ENCODE assay signal across 8 mouse cellular contexts in genomic region chr4:152153771-152154177, GRCm38 (mm10). TPM values are rescaled to one million over a fixed set of nuclear protein-coding genes. Genes with fewer than 3 reads are reported as not detected.
DNase-seq lines count a peak whose midpoint lies in the region; ATAC-seq lines count a peak whose summit lies in the region.

No protein-coding gene starts in this region.

- peak; percentile 64 for DNase-seq in 3T3-L1 (ENCODE audit: low read depth, low spot score)
- peak; percentile 81 for DNase-seq in adrenal gland, adult 2 months
- peak; percentile 85 for DNase-seq in embryonic facial prominence, embryonic 14.5 days (ENCODE audit: low spot score)
- peak; percentile 88 for DNase-seq in heart, embryonic 10.5 days (ENCODE audit: low spot score)
- peak; percentile 98 for DNase-seq in naive thymus-derived CD4-positive, alpha-beta T cell, adult 2 months (ENCODE audit: low read depth)

- H3K4me2 ChIP-seq in embryonic facial prominence, embryonic 14.5 days (ENCODE audit: low read depth, low read length), result peak overlapping the region; percentile 39
- H3K4me2 ChIP-seq in kidney, embryonic 14.5 days (replicated peaks; ENCODE audit: low read depth, low read length), result peak overlapping the region; percentile 37
- peak overlapping the region; percentile 55 for H3K4me2 ChIP-seq in liver, embryonic 12.5 days
- peak overlapping the region; percentile 47 for H3K4me2 ChIP-seq in stomach, embryonic 16.5 days (ENCODE audit: low read depth, low read length)

- no peak overlapping the region for H3K27ac ChIP-seq in embryonic facial prominence, embryonic 14.5 days (replicated peaks; ENCODE audit: low read depth, low read length)
- no peak overlapping the region for H3K27ac ChIP-seq in heart, embryonic 10.5 days
- no peak overlapping the region for H3K27ac ChIP-seq in kidney, embryonic 14.5 days (ENCODE audit: low read depth, low read length)
- H3K27ac ChIP-seq in liver, embryonic 12.5 days, result no peak overlapping the region
- H3K27ac ChIP-seq in stomach, embryonic 16.5 days (ENCODE audit: low read length), result peak overlapping the region; percentile 51; the same call in 1 of the 2 replicates

- no peak overlapping the region for H3K9ac ChIP-seq in embryonic facial prominence, embryonic 14.5 days (ENCODE audit: low read depth, low read length)
- H3K9ac ChIP-seq in kidney, embryonic 14.5 days (ENCODE audit: low read depth, low read length), result no peak overlapping the region
- H3K9ac ChIP-seq in liver, embryonic 12.5 days, result no peak overlapping the region
- peak overlapping the region; percentile 50; the same call in 1 of the 2 replicates for H3K9ac ChIP-seq in stomach, embryonic 16.5 days (ENCODE audit: low read length)

- peaks cover 3% of the 10 kb centered on the region for H3K4me1 ChIP-seq in embryonic facial prominence, embryonic 14.5 days (ENCODE audit: control insufficient read depth, insufficient read depth, low read length)
- H3K4me1 ChIP-seq in heart, embryonic 10.5 days, result peaks cover 45% of the 10 kb centered on the region
- H3K4me1 ChIP-seq in kidney, embryonic 14.5 days (ENCODE audit: control insufficient read depth, insufficient read depth, low read length), result peaks cover 10% of the 10 kb centered on the region
- H3K4me1 ChIP-seq in liver, embryonic 12.5 days, result peaks cover 53% of the 10 kb centered on the region
- H3K4me1 ChIP-seq in stomach, embryonic 16.5 days (ENCODE audit: control insufficient read depth, insufficient read depth, low read length), result peaks cover 18% of the 10 kb centered on the region

- H3K27me3 ChIP-seq in embryonic facial prominence, embryonic 14.5 days (replicated peaks; ENCODE audit: control insufficient read depth, insufficient read depth, low read length), result peaks cover 83% of the 10 kb centered on the region
- H3K27me3 ChIP-seq in heart, embryonic 10.5 days (ENCODE audit: insufficient read depth, poor library complexity, severe bottlenecking), result peaks cover 95% of the 10 kb centered on the region
- peaks cover 40% of the 10 kb centered on the region for H3K27me3 ChIP-seq in kidney, embryonic 14.5 days (ENCODE audit: control insufficient read depth, insufficient read depth, low read length)
- H3K27me3 ChIP-seq in liver, embryonic 12.5 days (replicated peaks), result peaks cover 89% of the 10 kb centered on the region
- peaks cover 38% of the 10 kb centered on the region for H3K27me3 ChIP-seq in stomach, embryonic 16.5 days (ENCODE audit: control insufficient read depth, insufficient read depth, low read length)

- ATAC-seq in embryonic facial prominence, embryonic 14.5 days (ENCODE audit: low read depth), result peak; percentile 34; the same call in 1 of the 2 replicates
- peak; percentile 16 for ATAC-seq in kidney, embryonic 14.5 days (ENCODE audit: low FRiP score, low TSS enrichment)
- peak; percentile 27; the same call in 1 of the 2 replicates for ATAC-seq in liver, embryonic 12.5 days
- peak; percentile 84 for ATAC-seq in stomach, embryonic 16.5 days (ENCODE audit: insufficient read depth, low FRiP score)

- H3K9me3 ChIP-seq in embryonic facial prominence, embryonic 14.5 days (ENCODE audit: control insufficient read depth, low read length), result no peaks in the 10 kb centered on the region
- H3K9me3 ChIP-seq in heart, embryonic 10.5 days, result no peaks in the 10 kb centered on the region
- no peaks in the 10 kb centered on the region for H3K9me3 ChIP-seq in kidney, embryonic 14.5 days (ENCODE audit: control insufficient read depth, low read length)
- H3K9me3 ChIP-seq in liver, embryonic 12.5 days (replicated peaks), result no peaks in the 10 kb centered on the region
- no peaks in the 10 kb centered on the region for H3K9me3 ChIP-seq in stomach, embryonic 16.5 days (replicated peaks; ENCODE audit: control insufficient read depth, low read length)

- 4% methylated on average over 23 of the region's 23 CpGs for WGBS in embryonic facial prominence, embryonic 14.5 days
- WGBS in heart, embryonic 10.5 days, result 3% methylated on average over 23 of the region's 23 CpGs
- WGBS in kidney, embryonic 14.5 days, result 3% methylated on average over 23 of the region's 23 CpGs
- 2% methylated on average over 23 of the region's 23 CpGs for WGBS in liver, embryonic 12.5 days (ENCODE audit: insufficient replicate concordance)
- WGBS in stomach, embryonic 16.5 days, result under 1% methylated on average over 23 of the region's 23 CpGs

- H3K4me3 ChIP-seq in embryonic facial prominence, embryonic 14.5 days (ENCODE audit: low read depth, low read length), result peak overlapping the region; percentile 10; the same call in 1 of the 2 replicates
- H3K4me3 ChIP-seq in heart, embryonic 10.5 days, result peak overlapping the region; percentile 46
- H3K4me3 ChIP-seq in kidney, embryonic 14.5 days (ENCODE audit: low read length), result peak overlapping the region; percentile 17; the same call in 1 of the 2 replicates
- H3K4me3 ChIP-seq in liver, embryonic 12.5 days, result peak overlapping the region; percentile 27; the same call in 1 of the 2 replicates
- H3K4me3 ChIP-seq in stomach, embryonic 16.5 days (replicated peaks; ENCODE audit: low read length), result peak overlapping the region; percentile 30

- H3K36me3 ChIP-seq in embryonic facial prominence, embryonic 14.5 days (ENCODE audit: control insufficient read depth, insufficient read depth, low read length), result no peaks in the 10 kb centered on the region
- H3K36me3 ChIP-seq in heart, embryonic 10.5 days, result no peaks in the 10 kb centered on the region
- H3K36me3 ChIP-seq in kidney, embryonic 14.5 days (ENCODE audit: control insufficient read depth, insufficient read depth, low read length), result no peaks in the 10 kb centered on the region
- no peaks in the 10 kb centered on the region for H3K36me3 ChIP-seq in liver, embryonic 12.5 days
- H3K36me3 ChIP-seq in stomach, embryonic 16.5 days (ENCODE audit: control insufficient read depth, insufficient read depth, low read length), result no peaks in the 10 kb centered on the region

RNA-seq across cellular contexts. Expression of gene Espn, which starts 1.6 kb away (rescaled TPM):
- total RNA-seq in adrenal gland, adult 2 months (2021), result 1 to 10 TPM; 1.7 to 2.3 TPM
- polyA plus RNA-seq in adrenal gland, adult 2 months (2012; rRNA removed), result 8.3 and 10.4 TPM in 2 replicates
- 4.2 and 4.4 TPM in 2 replicates for polyA plus RNA-seq in embryonic facial prominence, embryonic 14.5 days (2014; fragmentation: Nextera tagmentation; extraction: Ambion mirVana)
- 1.4 and 4.0 TPM in 2 replicates for polyA plus RNA-seq in heart, embryonic 10.5 days (2016; fragmentation: Nextera tagmentation; extraction: Ambion mirVana)
- 36.1 and 36.3 TPM in 2 replicates for polyA plus RNA-seq in kidney, embryonic 14.5 days (2014; fragmentation: Nextera tagmentation; extraction: Ambion mirVana)
- polyA plus RNA-seq in liver, embryonic 12.5 days (2016; fragmentation: Nextera tagmentation; extraction: Ambion mirVana), result 2.6 and 2.9 TPM in 2 replicates
- 8.6 and 9.1 TPM in 2 replicates for polyA plus RNA-seq in stomach, embryonic 16.5 days (2015; fragmentation: Nextera tagmentation; extraction: Ambion mirVana)

RNA-seq across cellular contexts. Expression of gene Hes2, which starts 4.9 kb away (rescaled TPM):
- not detected for total RNA-seq in adrenal gland, adult 2 months (2021)
- polyA plus RNA-seq in adrenal gland, adult 2 months (2012; rRNA removed), result 0.57 TPM in 1 of 2 replicates, not detected in the other
- polyA plus RNA-seq in embryonic facial prominence, embryonic 14.5 days (2014; fragmentation: Nextera tagmentation; extraction: Ambion mirVana), result 0.25 and 0.43 TPM in 2 replicates
- not detected in 2 replicates for polyA plus RNA-seq in heart, embryonic 10.5 days (2016; fragmentation: Nextera tagmentation; extraction: Ambion mirVana)
- polyA plus RNA-seq in kidney, embryonic 14.5 days (2014; fragmentation: Nextera tagmentation; extraction: Ambion mirVana), result not detected in 2 replicates
- polyA plus RNA-seq in liver, embryonic 12.5 days (2016; fragmentation: Nextera tagmentation; extraction: Ambion mirVana), result 0.05 TPM in 1 of 2 replicates, not detected in the other
- polyA plus RNA-seq in stomach, embryonic 16.5 days (2015; fragmentation: Nextera tagmentation; extraction: Ambion mirVana), result 0.56 and 0.75 TPM in 2 replicates

RNA-seq across cellular contexts. Expression of gene Acot7, which starts 24.2 kb away (rescaled TPM):
- 10 to 100 TPM; 43.4 to 65.0 TPM for total RNA-seq in adrenal gland, adult 2 months (2021)
- polyA plus RNA-seq in adrenal gland, adult 2 months (2012; rRNA removed), result 22.1 and 25.5 TPM in 2 replicates
- 70.1 and 71.8 TPM in 2 replicates for polyA plus RNA-seq in embryonic facial prominence, embryonic 14.5 days (2014; fragmentation: Nextera tagmentation; extraction: Ambion mirVana)
- polyA plus RNA-seq in heart, embryonic 10.5 days (2016; fragmentation: Nextera tagmentation; extraction: Ambion mirVana), result 43.7 and 48.9 TPM in 2 replicates
- polyA plus RNA-seq in kidney, embryonic 14.5 days (2014; fragmentation: Nextera tagmentation; extraction: Ambion mirVana), result 46.6 and 64.4 TPM in 2 replicates
- polyA plus RNA-seq in liver, embryonic 12.5 days (2016; fragmentation: Nextera tagmentation; extraction: Ambion mirVana), result 33.0 and 36.2 TPM in 2 replicates
- 57.3 and 60.4 TPM in 2 replicates for polyA plus RNA-seq in stomach, embryonic 16.5 days (2015; fragmentation: Nextera tagmentation; extraction: Ambion mirVana)

RNA-seq across cellular contexts. Expression of gene Tnfrsf25, which starts 38.0 kb away (rescaled TPM):
- total RNA-seq in adrenal gland, adult 2 months (2021), result 1 to 10 TPM in 1 of 2 experiments, under 1 TPM in 1; 0.79 to 1.3 TPM
- 2.5 TPM in 2 replicates for polyA plus RNA-seq in adrenal gland, adult 2 months (2012; rRNA removed)
- 0.65 and 1.4 TPM in 2 replicates for polyA plus RNA-seq in embryonic facial prominence, embryonic 14.5 days (2014; fragmentation: Nextera tagmentation; extraction: Ambion mirVana)
- polyA plus RNA-seq in heart, embryonic 10.5 days (2016; fragmentation: Nextera tagmentation; extraction: Ambion mirVana), result 0.90 and 1.3 TPM in 2 replicates
- 0.57 and 1.9 TPM in 2 replicates for polyA plus RNA-seq in kidney, embryonic 14.5 days (2014; fragmentation: Nextera tagmentation; extraction: Ambion mirVana)
- 0.74 and 0.87 TPM in 2 replicates for polyA plus RNA-seq in liver, embryonic 12.5 days (2016; fragmentation: Nextera tagmentation; extraction: Ambion mirVana)
- polyA plus RNA-seq in stomach, embryonic 16.5 days (2015; fragmentation: Nextera tagmentation; extraction: Ambion mirVana), result 1.5 and 2.1 TPM in 2 replicates

Comparison
In these comparisons a context has a peak if more than half of its experiments do, and no peak if none do; other contexts are left out.
1. ATAC-seq: peak in every context shown above with its lines; median percentile 84 in stomach, embryonic 16.5 days; 34 in embryonic facial prominence, embryonic 14.5 days; 27 in liver, embryonic 12.5 days; 16 in kidney, embryonic 14.5 days.